22 mouse cellular contexts compared by ENCODE assay signal in the genomic region with DNA sequence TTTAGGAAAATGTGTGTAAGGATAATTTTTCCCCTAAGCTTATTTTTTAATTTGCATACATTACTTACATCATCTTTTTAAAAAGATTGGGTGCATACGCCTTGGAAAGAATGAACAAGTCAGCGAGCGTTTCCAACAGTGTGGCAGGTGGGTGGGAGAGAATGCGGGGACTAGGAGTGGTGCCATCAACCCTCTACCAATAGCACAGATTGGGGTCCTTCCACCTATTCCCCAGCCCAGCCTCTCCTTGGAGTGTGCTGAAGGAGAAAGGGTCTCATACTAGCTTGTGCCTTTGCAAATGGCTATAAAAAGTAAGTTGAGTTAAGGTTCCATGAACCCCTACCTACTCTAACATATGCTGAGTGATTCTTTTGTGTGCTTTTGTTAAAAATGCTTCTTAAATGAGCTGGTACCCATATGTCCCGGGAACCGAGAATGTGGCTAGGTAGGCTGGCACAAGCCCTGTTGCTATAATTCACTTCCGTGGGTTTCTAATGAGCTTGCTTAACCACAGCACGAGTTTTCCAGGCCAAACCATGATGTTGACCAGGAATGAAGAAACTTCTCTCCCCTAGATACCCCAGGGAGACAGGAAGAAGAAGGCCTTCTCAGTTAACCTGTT.
"Had no signal": no experiment of that assay in that cellular context is flagged by ENCODE, and none has a peak within 500 bp of the region (broad histone marks: within the 10 kb centered on the region; RNA-seq: fewer than 3 reads in every experiment).

No protein-coding gene starts in this region.

- ATAC-seq: inflammation-experienced regulatory T-cells, adult 6 months; intestine, embryonic 16.5 days; liver, postnatal 0 days; lung, postnatal 0 days; midbrain, embryonic 15.5 days had no signal

- H3K4me1 ChIP-seq: limb, embryonic 12.5 days; limb, embryonic 15.5 days; neural tube, embryonic 12.5 days; stomach, embryonic 15.5 days had no signal

- H3K9me3 ChIP-seq: kidney, embryonic 15.5 days; limb, embryonic 12.5 days; limb, embryonic 15.5 days; midbrain, embryonic 12.5 days; midbrain, embryonic 15.5 days; neural tube, embryonic 12.5 days; neural tube, embryonic 15.5 days; stomach, embryonic 15.5 days had no signal

- DNase-seq: kidney, adult 2 months; kidney, postnatal 10 days; kidney, postnatal 36 days; liver, postnatal 0 days; lung, embryonic 14.5 days; spleen, adult 18-20 months; thymus, adult 18-20 months; thymus, postnatal 36 days had no signal

- H3K9ac ChIP-seq: kidney, embryonic 15.5 days; limb, embryonic 12.5 days; limb, embryonic 15.5 days; liver, embryonic 14.5 days; liver, postnatal 0 days; lung, embryonic 14.5 days; midbrain, embryonic 12.5 days; midbrain, embryonic 15.5 days; neural tube, embryonic 12.5 days; neural tube, embryonic 15.5 days; stomach, embryonic 15.5 days had no signal

- H3K36me3 ChIP-seq: kidney, embryonic 15.5 days; limb, embryonic 12.5 days; limb, embryonic 15.5 days; midbrain, embryonic 12.5 days; midbrain, embryonic 15.5 days; neural tube, embryonic 12.5 days; neural tube, embryonic 15.5 days; stomach, embryonic 15.5 days had no signal

- H3K4me3 ChIP-seq: kidney, embryonic 15.5 days; limb, embryonic 12.5 days; limb, embryonic 15.5 days; midbrain, embryonic 12.5 days; midbrain, embryonic 15.5 days; neural tube, embryonic 12.5 days; neural tube, embryonic 15.5 days; stomach, embryonic 15.5 days had no signal

- H3K4me2 ChIP-seq: kidney, embryonic 15.5 days; limb, embryonic 12.5 days; limb, embryonic 15.5 days; liver, embryonic 11.5 days; lung, embryonic 14.5 days; midbrain, embryonic 12.5 days; midbrain, embryonic 15.5 days; neural tube, embryonic 12.5 days; neural tube, embryonic 15.5 days; stomach, embryonic 15.5 days had no signal

- H3K27me3 ChIP-seq: kidney, embryonic 15.5 days; limb, embryonic 12.5 days; limb, embryonic 15.5 days; midbrain, embryonic 12.5 days; midbrain, embryonic 15.5 days; neural tube, embryonic 12.5 days; neural tube, embryonic 15.5 days; stomach, embryonic 15.5 days had no signal

- H3K27ac ChIP-seq: kidney, embryonic 15.5 days; limb, embryonic 12.5 days; limb, embryonic 15.5 days; liver, embryonic 14.5 days; macrophage; midbrain, embryonic 12.5 days; midbrain, embryonic 15.5 days; neural tube, embryonic 12.5 days; neural tube, embryonic 15.5 days; stomach, embryonic 15.5 days had no signal
